Mouse (Mus musculus) erythroblast, embryonic 14.5 days (primary cell): Measurements from ENCODE around the gene Nrxn2. TPM values are rescaled to one million over a fixed set of nuclear protein-coding genes. Genes with fewer than 3 reads are reported as not detected.

Experiments
- H3K27me3 ChIP-seq: 2 replicates; pipeline ENCODE4 v1.6.1; 2012; ENCODE audit warnings: inconsistent platforms; ENCODE audit not compliant: control insufficient read depth
- H3K36me3 ChIP-seq: 2 replicates; pipeline ENCODE4 v1.6.1; 2012; ENCODE audit warnings: mild to moderate bottlenecking, inconsistent platforms; ENCODE audit not compliant: control insufficient read depth
- H3K4me1 ChIP-seq: 2 replicates; pipeline ENCODE4 v1.6.1; 2012; ENCODE audit warnings: inconsistent platforms; ENCODE audit not compliant: control insufficient read depth
- H3K4me3 ChIP-seq: replicated peaks from 2 replicates; pipeline ENCODE3; 2012; ENCODE audit warnings: moderate library complexity, mild to moderate bottlenecking, inconsistent platforms
- H3K9me3 ChIP-seq: 2 replicates; pipeline ENCODE4 v1.6.1; 2012; ENCODE audit warnings: low read length, inconsistent platforms, mixed read lengths; ENCODE audit not compliant: control insufficient read depth
- GATA1 ChIP-seq: IDR thresholded peaks from 2 replicates; pipeline ENCODE4 v1.6.1; 2012; ENCODE audit warnings: low read length, inconsistent platforms, mixed read lengths
- TAL1 ChIP-seq: IDR thresholded peaks from 3 replicates; pipeline ENCODE4 v1.6.1; 2012; ENCODE audit warnings: low read length, inconsistent platforms, mixed read lengths
- polyA plus RNA-seq: library from polyadenylated mRNA; stranded (reverse); fragments of >175 nt; gene quantifications from 2 replicates; pipeline ENCODE4 v1.2.3, GENCODE M21; 2012

The Nrxn2 gene
- polyA plus RNA-seq, 1 experiment = 0.03 TPM

DNA sequence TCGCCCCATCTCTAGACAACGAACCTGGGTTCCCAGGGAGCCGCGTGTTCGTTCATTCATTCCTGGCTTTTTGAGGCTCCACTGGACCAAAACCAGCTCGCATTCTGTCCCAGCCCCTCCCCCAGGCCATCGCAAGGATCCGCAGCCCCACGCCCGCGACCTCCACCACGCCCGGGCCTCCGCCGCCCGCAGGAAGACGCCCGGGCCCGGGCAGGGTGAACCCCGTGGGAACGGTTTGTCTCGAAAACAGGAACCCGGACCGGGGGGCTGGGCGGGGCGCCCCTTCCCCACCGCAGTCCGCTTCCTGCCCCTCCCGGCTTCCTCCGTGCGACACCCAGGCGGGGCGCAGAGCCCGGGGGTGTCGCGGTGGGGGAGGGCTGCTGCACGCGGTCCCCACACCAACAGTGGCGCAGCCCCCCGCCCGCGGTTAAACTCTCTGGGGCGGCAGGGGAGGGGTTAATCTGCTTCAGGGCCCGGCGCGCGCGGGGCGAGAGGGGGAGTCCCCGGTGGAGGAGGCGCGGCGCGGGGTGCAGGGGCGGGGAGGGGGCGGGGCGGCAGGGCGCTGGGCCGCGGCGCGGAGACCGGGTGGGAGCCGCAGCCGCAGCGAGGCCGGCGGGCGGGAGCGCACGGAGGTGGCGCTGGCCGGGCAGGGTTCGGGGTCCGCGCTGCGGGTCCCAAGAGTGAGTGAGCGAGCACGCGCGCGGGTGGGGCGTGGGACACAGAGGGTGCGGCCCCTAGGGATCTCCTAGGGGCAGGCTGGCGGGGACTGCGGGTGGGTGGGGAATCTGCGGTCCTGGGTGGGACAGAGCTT, 19.0 kb upstream of the Nrxn2 start, which contains the start of gene Rasgrp2:
Rasgrp2 (plus strand) TSS at position 56 of the 811 bp plus-strand sequence.
- H3K4me3 ChIP-seq = peak within 1 kb of the TSS; percentile 55
- peaks cover 59% of the 10 kb centered on the region for H3K27me3 ChIP-seq
- no peak for TF ChIP-seq TAL1
- TF ChIP-seq GATA1 = no peak
- no peaks in the 10 kb centered on the region; the same call in 1 of the 2 replicates for H3K36me3 ChIP-seq
- peaks cover 3% of the 10 kb centered on the region; the same call in 1 of the 2 replicates for H3K9me3 ChIP-seq
- H3K4me1 ChIP-seq = peaks cover 26% of the 10 kb centered on the region

DNA sequence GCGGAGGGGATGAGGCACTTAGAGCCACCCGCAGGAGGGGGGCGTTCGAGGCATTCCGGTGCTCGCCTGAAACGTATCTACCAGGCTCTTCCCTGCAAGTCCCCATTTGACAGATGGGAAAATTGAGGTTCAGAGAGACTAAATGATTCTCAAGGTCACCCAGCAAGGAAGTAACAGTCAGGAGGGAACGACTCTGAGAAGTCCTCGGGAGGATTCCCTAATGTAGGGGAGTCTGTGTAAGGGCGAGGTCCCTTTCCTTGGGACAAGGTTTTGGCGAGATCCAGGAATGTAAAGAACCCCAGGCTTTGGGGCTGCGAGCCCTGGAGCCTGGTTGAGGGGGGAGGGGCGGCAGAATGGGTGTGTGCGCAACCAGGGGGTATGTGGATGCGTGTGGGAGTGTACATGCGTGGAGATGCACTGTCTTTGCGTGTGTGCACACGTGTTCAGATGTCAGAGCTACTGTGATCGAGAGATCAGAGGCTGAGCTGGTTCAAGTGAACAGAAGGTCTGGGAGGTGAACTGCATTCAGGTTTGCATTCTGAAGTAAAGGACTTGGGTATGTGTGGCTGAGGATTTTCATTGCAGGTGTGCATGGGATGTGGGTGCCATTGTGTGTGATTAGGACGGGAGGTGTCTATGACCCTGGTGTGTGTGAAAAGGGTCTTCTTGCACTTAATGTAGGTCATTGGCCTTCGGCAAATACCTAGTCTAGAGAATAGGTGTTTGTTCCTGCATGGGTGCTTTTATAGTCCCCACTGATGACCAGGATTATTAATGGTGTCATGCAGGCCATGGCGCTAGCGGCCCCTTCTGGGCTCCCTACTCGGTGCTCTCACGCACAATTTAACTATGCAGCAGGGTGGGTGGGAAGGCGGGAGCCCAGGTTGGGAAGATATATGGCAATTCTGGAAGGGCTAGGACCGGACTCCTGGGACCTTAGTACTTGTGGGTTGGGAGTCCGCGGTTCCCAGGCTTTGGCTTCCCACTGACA, 18.1 kb upstream of the Nrxn2 start:
- H3K4me3 ChIP-seq = peak overlapping the region; percentile 14
- TF ChIP-seq TAL1 (no peak), GATA1 (no peak)
- H3K36me3 ChIP-seq = no peaks in the 10 kb centered on the region; the same call in 1 of the 2 replicates
- peaks cover 31% of the 10 kb centered on the region for H3K4me1 ChIP-seq
- H3K27me3 ChIP-seq = peaks cover 59% of the 10 kb centered on the region
- H3K9me3 ChIP-seq = peaks cover 3% of the 10 kb centered on the region; the same call in 1 of the 2 replicates

DNA sequence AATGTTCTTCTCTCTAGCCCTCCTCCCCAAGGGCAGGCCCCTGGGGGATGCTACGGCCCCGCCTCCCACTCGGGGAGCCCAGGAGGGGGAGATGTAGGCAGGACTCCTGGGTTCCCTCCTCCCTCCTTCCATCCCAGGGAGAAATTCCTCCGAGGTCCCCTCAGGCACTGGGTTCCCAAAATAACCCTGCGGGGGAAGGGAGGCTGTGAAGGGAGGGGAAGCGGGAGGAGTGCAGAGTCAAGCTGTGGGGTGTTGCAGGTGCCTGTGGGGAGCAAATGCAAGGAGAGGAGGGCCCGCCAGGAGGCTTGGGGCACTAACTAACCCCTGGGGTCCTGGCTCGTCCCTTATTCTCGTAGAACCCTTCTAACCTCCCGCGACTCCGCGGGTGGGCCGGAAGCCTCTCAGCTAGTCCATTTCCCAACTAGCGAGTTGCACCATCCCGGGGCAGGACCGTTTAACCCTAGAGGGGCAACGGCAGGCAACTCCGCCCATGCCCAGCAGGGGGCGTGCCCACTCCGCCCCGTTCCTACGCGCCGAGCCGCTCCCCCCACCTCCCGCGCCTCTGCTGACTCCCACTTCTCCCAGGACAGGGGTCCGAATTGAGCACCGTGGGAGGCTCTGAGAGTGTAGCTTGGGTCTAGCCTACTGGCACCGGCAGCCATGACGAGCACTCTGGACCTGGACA, 17.3 kb upstream of the Nrxn2 start:
- H3K27me3 ChIP-seq = peaks cover 59% of the 10 kb centered on the region
- peaks cover 31% of the 10 kb centered on the region for H3K4me1 ChIP-seq
- H3K36me3 ChIP-seq = no peaks in the 10 kb centered on the region; the same call in 1 of the 2 replicates
- peaks cover 3% of the 10 kb centered on the region; the same call in 1 of the 2 replicates for H3K9me3 ChIP-seq
- peak overlapping the region; percentile 52 for H3K4me3 ChIP-seq
- TF ChIP-seq TAL1 (no peak), GATA1 (no peak)

DNA sequence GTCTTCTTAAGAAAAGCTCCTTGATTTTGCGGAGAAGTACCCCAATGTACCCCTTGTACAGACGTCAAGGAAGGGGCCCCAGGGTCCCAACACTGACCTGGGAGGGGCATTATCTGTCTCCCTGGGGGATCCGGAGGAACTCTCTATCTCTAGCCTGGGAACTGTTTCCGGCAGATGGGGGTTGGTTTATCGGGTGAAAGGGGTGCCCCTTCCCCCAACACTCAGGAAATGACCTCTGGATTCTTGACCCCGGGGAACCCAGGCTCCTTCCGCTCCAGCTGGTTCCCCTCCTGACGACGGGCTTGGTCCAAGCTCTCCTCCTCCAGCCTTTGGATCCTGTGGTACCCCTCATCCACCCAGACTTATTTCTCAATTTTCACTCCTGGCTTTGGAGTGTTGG, 16.6 kb upstream of the Nrxn2 start:
- H3K27me3 ChIP-seq = peaks cover 59% of the 10 kb centered on the region
- peak overlapping the region; percentile 52 for H3K4me3 ChIP-seq
- TF ChIP-seq GATA1 = no peak
- no peak for TF ChIP-seq TAL1
- peaks cover 3% of the 10 kb centered on the region; the same call in 1 of the 2 replicates for H3K9me3 ChIP-seq
- H3K36me3 ChIP-seq = no peaks in the 10 kb centered on the region; the same call in 1 of the 2 replicates
- peaks cover 31% of the 10 kb centered on the region for H3K4me1 ChIP-seq

DNA sequence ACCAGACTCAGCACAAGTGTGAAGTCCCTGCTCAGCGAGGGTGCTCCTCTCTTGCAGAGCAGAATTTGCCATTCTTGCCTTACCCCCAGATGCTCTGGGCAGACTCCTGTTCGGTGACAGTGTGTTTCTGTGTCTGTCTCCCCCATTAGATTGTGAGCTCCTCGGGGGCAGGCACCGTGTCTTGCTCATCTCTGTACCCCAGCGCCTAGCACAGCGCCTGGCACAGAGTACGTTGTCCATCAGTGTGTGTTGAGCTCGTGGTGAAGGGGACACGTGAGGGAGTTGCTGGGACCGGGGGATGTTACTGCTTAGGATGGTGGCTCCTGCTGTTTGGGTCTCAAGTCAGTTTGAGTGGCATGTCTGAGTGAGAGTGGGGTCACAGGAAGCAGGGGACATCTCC, 14.7 kb upstream of the Nrxn2 start:
- H3K4me3 ChIP-seq = no peak overlapping the region
- H3K4me1 ChIP-seq = peaks cover 26% of the 10 kb centered on the region
- no peaks in the 10 kb centered on the region; the same call in 1 of the 2 replicates for H3K36me3 ChIP-seq
- H3K27me3 ChIP-seq = peaks cover 42% of the 10 kb centered on the region
- H3K9me3 ChIP-seq = peaks cover 3% of the 10 kb centered on the region; the same call in 1 of the 2 replicates
- TF ChIP-seq GATA1 = no peak
- TF ChIP-seq TAL1 = no peak

DNA sequence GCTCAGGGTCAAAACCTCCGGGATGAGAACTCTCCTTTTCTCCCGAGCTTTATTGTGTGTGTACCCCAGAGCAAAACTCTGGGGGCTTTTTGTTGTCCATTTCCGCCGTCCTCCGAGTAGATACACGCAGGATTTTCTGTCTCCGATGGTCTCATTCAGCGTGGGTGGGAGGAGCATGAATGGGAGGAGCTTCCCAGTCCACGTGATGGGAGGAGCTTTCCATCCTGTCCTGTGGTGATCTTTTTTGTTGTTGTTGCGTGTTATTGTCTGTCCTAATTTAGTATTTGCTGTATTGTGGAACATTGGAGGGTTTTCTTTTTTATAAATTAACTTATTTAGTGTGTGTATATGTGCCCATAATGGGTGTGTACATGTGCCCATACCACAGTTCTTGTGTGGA, 13.1 kb upstream of the Nrxn2 start:
- peaks cover 13% of the 10 kb centered on the region for H3K4me1 ChIP-seq
- no peak overlapping the region for H3K4me3 ChIP-seq
- peaks cover under 1% of the 10 kb centered on the region; the same call in 1 of the 2 replicates for H3K9me3 ChIP-seq
- H3K27me3 ChIP-seq = peaks cover 26% of the 10 kb centered on the region
- H3K36me3 ChIP-seq = no peaks in the 10 kb centered on the region; the same call in 1 of the 2 replicates
- no peak for TF ChIP-seq GATA1
- TF ChIP-seq TAL1 = no peak

DNA sequence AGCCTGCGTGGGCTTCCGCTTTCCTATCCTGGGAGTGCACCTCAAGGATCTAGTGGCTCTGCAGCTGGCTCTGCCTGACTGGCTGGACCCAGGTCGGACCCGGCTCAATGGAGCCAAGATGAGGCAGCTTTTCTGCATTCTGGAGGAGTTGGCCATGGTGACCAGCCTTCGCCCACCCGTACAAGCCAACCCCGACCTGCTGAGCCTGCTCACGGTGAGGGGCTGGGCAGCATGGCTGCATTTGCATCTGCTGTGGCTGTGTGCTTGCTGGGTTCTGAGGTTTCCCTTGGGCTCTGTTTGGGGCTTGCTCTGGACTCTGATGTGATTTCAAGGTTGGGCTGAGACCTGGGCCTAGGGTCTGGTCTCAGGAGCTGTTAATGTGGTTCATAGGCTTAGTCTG, 11.4 kb upstream of the Nrxn2 start:
- Histone ChIP-seq H3K9me3 (no peaks in the 10 kb centered on the region), H3K4me3 (no peak overlapping the region), H3K36me3 (no peaks in the 10 kb centered on the region; the same call in 1 of the 2 replicates), H3K4me1 (peaks cover 5% of the 10 kb centered on the region), H3K27me3 (peaks cover 10% of the 10 kb centered on the region)
- no peak for TF ChIP-seq TAL1
- TF ChIP-seq GATA1 = no peak

DNA sequence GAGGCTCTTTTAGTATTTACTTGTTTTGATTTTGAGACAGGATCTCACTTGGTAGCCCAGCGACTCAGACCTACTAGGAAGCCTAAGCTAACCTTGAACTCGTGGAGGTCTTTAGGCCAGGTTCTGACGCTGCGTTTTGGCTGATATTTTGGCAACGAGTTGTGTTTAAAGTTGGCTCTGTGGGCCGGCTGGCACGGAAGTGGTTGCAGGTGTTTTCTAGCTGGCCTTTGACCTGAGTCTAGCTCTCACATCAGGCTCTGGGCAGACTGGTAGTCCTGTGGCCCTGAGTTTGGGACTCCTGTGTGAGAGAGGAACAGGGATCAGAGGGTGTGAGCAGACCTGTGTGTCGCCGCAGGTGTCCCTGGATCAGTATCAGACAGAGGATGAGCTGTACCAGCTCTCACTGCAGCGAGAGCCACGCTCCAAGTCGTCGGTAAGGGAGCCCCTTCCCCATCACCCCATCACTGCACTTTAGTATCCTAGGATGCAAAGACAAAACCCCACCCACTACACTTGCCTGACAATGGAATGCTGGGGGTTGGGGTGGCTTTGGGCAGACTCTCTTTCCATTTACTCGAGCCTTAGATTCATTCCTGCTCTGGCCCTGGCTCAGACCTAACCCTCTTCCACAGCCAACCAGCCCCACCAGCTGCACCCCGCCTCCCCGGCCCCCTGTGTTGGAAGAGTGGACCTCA, 10.6 kb upstream of the Nrxn2 start:
- Histone ChIP-seq H3K9me3 (no peaks in the 10 kb centered on the region), H3K36me3 (no peaks in the 10 kb centered on the region; the same call in 1 of the 2 replicates), H3K27me3 (peaks cover 1% of the 10 kb centered on the region), H3K4me1 (peaks cover 5% of the 10 kb centered on the region), H3K4me3 (no peak overlapping the region)
- TF ChIP-seq TAL1 (no peak), GATA1 (no peak)
